Mouse (Mus musculus) retina, embryonic 14.5 days (tissue): ENCODE results near the gene Retreg1.

Source experiments
- DNase-seq: peaks from one replicate; pipeline ENCODE4 v3.0.0-alpha.2; 2015; ENCODE audit warnings: low spot score

Retreg1 gene

GRCm38 (mm10) chr15:25830426-25830825 lies 12.6 kb upstream of the Retreg1 start:
- no peak for DNase-seq

DNA sequence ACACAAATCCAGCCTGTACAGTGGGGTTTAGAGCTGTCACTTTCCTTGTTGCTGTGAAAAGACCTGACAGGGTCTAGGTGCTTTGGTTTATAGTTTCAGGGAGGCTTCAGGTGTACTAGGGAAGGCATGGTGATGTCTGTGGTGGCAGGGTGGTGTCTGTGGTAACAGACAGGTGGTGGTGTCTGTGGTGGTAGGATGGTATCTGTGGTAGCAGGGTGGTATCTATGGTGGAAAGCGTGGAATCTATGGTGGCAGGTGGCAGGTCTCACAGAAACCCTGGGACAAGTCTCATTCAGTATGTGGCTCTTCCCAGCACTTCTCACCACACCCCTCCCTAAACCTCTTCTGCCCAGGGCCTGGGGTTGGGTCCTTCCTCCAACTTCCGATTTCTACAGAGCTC lies 8.7 kb upstream of the Retreg1 start:
- no peak for DNase-seq

- no peak for DNase-seq
Measured at GRCm38 (mm10) chr15:25834920-25835674, 7.9 kb upstream of the Retreg1 start.

DNA sequence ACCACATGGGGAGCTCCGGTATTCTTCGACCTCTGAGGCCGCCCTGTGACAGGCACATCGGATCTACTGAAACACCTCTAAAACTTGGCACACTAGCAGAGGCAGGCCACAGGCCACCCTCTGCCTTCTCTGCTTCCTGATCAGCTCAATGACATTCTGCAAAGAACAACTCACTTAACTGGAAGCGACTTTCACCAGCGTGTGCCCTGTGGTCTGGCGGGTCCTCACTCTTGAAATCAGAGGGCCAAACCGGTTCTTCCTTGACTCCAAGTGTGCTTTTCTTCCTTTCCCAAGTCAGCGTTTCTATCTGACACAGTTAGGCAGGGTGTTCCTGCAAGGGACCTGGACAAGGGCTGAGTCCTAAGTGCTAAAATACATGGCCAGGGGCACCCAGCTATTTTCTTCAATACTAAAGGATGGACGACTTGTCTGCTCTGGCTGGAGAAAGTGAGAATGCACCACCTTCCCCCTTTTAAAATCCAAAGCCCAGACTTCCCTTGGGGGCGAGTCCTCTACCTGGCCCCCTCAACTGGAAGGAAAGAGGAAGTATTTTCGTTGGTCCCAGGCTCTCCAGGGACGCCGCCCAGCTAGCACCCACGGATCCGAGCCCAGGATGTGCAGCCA lies 406 bp upstream of the Retreg1 start:
- DNase-seq = no peak

DNA sequence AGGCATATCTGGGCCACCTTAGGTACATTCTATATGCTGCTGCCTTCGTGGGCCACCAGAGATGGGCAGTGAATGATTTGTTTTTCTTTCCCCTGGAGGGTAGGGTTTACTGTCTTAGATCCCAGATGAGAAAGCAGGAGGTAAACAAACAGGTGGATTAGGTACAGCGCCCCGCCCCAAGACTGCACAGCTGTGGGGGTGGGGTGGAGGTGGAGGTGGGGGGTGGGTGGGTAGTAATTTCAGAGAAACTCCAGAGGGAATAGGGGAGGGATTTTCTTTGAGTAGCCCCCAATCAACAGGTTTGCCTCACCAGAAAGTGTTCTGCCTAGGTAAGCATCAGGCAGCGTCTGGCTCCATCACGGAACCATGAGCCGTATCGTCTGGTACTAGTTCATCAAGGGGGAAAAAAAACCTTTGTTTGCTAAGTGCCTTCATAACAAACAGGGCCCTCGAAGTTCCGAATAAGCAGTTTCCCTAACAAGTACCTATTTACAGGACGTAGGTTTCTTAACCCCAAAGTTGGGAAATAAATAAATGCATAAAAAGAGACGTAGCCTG lies 1.1 kb downstream of the Retreg1 start:
- DNase-seq = no peak

DNA sequence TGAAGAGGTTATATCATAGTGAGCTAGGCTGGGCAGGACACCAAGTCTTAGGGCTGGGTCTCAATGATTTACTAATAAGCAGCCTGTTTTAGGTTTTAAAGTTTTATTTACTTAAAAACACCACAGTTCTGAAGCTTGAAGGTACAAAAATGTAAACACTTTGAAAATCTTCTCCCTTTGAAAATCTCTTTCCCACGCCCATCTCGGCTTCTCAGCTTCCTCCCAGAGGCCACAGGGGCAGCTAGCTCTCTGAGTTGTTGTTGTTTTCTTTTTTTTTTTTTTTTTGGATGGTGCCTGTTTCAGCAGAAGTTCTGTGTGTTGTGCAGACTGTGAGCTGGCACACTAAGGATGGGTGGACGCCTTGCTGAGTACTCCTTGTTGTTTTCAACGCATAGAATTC lies 1.8 kb downstream of the Retreg1 start:
- DNase-seq = no peak

DNA sequence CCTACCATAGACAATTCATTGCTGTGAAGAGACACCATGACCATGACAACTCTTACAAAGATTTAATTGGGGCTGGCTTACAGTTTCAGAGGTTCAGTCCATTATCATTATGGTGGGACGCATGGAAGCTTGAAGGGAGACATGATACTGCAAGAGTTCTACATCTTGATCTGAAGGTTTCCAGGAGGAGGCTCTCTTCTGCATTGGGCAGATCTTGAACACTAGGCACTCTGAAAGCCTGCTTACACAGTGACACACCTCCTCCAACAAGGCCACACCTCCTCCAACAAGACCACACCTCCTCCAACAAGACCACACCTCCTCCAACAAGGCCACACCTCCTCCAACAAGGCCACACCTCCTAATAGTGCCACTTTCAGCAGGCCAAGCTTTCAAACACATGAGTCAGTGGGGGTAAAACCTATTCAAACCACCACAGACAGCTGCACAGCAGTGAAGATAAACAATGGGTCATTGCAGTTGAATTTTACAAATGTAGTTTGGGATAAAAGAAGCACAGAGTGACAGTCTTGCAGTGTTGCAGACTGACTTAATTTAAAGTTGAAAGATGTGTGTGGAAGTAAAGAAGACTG lies 4.7 kb downstream of the Retreg1 start:
- DNase-seq = no peak

GRCm38 (mm10) chr15:25850552-25850951 lies 7.6 kb downstream of the Retreg1 start:
- DNase-seq = no peak

DNA sequence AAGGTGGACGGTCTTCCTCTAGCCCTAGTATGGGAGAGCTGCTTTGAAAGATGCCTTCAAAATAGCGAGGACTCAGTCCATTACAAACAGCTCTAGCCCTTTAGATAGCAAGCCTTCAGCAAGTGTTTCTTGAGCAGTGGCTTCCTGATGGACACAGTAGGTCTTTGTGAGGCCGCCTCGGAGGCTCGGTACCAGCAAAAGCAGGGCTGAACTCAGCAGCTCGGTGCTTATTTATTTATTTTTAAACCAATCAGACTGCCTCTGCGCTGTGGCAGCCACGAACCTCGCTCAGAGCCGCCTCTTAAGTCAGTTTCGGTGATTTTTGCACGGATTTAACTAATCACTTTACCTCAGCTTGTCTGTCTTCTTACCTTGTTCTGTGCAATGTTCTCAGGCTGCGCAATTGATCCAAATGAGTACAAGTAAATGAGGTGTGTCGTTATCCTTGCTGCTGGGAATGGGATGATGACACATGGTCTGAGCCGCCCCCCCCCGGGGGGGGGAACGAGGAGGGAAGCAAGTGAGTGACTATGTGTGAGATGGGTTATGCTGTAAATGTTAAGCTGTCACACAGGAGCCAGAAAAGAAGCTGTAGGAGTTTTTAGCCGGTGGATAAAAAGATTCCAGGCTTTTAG lies 11.4 kb downstream of the Retreg1 start:
- DNase-seq = no peak

DNA sequence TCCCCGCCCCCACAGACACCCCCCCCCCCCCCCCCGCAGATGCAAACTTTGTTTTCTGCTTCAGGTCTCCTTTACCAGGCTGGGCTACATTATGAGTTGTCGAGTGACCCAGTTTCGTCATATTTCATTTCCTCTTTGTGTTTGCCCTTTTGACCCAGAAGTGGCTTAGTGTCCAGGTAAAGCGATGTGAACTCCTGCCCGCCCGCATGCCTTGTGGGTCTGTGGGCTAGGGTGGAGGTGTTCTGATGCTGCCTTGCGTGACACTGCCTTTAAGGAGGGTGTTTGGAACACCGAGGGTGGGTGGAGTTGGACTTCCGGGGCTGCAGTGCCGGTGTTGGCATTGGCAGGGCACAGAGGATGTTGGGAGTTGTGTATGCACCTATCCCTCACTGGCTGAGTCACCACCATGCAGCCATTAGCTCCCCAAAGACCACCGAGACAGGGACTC lies 15.7 kb downstream of the Retreg1 start:
- DNase-seq = no peak

DNA sequence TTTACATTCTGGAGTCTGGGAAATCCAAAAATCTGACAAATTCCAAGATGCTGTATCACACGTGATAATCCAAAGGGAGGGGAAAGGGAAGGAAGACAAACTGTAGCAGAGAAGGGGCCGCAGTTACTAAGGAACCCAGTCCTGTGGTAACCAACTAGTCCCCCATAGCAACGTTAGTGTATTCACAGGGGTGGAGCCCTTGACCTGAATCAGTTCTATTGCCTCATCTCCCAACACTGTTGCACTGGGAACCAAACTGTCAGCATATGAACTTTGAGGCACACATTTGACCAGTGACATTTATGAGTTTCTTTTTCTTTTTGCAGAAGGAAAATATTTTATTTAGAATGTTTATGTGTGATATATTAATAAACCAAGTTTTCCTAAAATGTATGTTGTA lies 16.5 kb downstream of the Retreg1 start:
- DNase-seq = no peak

DNA sequence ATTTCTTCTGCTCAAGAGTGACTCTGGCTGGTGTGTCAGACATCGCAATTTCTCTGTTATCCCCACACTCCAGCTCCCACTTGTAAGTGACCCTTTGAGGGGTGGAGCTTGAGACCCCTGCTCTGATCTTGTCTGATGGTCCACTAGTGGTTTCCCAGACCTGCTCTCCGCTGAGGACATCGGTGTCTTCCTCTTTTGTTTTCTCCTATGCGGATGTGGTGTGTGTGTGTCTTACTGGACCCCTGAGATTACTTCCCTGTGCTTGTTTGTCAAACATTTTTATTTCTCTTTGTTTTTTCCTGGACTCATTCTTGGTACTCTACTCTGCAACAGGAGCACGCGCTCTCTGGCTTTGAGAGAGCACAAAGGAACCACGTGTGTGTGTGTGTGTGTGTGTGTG lies 18.9 kb downstream of the Retreg1 start:
- DNase-seq = no peak

GRCm38 (mm10) chr15:25865605-25866004 lies 22.6 kb downstream of the Retreg1 start:
- no peak for DNase-seq

GRCm38 (mm10) chr15:25866106-25866505 lies 23.1 kb downstream of the Retreg1 start:
- DNase-seq = no peak

DNA sequence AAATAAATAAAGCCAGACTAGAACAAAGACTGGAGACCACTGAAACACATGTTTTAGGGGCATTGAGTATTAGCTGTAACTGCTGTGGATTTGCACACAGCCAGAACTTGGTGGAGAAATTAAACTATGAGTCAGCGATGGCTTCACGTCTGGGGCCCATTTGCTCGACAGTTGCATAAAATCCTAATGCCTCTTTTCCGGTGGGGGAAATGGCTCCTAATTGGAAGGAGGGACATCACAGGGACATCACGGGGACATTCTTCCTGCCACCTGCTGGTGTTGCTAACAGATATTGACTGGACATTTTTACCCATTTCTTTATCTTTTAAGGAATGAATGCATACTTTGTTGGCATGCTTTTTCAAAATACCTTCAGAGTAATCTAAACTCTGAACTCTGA lies 26.1 kb downstream of the Retreg1 start:
- DNase-seq = no peak

- no peak for DNase-seq
Measured at GRCm38 (mm10) chr15:25871470-25871869, 28.5 kb downstream of the Retreg1 start.

- no peak for DNase-seq
Measured at GRCm38 (mm10) chr15:25872118-25872517, 29.1 kb downstream of the Retreg1 start.

- DNase-seq = no peak
Measured at GRCm38 (mm10) chr15:25872657-25873056, 29.7 kb downstream of the Retreg1 start.

- no peak for DNase-seq
Measured at GRCm38 (mm10) chr15:25873536-25873935, 30.6 kb downstream of the Retreg1 start.

GRCm38 (mm10) chr15:25876601-25877161 lies 33.7 kb downstream of the Retreg1 start:
- DNase-seq = peak; percentile 13

DNA sequence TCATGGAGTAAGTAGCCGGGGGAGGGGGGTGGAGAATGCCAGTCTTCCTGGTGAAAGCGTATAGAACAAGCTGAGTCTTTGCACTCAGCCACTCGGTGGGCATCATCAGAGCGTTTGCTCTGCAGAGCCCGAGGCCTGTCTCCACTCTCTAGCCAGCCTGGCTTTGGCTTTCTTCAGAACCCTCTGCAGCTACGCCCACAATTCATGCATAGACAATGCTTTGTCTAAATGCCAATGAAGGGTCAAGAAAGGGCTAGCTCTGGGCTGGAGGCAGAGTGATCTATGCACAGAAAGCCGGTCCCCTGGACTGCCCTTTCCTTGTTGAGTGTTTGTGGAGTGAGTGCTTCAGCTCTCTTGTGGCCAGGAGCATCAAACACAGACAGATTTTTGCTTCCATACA lies 34.8 kb downstream of the Retreg1 start:
- DNase-seq = peak; percentile 27

DNA sequence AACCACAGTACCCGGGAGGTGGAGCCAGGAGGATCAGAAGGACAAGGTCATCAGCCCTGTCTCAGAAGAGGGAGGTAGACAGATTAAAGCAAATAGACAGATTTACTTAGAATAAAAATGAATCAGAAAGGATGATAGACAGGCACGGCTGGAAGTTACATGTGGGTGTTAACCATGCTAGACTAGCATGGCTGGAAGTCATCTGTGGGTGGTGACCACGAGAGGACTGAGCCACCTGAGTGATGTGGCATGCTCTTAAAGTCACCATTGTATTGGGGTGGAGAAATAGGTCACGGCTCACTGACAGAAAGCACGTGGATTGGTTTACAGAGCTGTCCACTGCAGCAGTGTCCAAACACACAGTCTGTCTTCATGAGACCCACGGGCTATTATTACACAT lies 36.2 kb downstream of the Retreg1 start:
- DNase-seq = no peak
